Mouse (Mus musculus) erythroblast, embryonic 14.5 days (primary cell): Measurements from ENCODE around the gene Pcca. TPM values are rescaled to one million over a fixed set of nuclear protein-coding genes. Genes with fewer than 3 reads are reported as not detected.

Source experiments
- H3K27me3 ChIP-seq: 2 replicates; pipeline ENCODE4 v1.6.1; 2012; ENCODE audit warnings: inconsistent platforms; ENCODE audit not compliant: control insufficient read depth
- H3K36me3 ChIP-seq: 2 replicates; pipeline ENCODE4 v1.6.1; 2012; ENCODE audit warnings: mild to moderate bottlenecking, inconsistent platforms; ENCODE audit not compliant: control insufficient read depth
- H3K4me1 ChIP-seq: 2 replicates; pipeline ENCODE4 v1.6.1; 2012; ENCODE audit warnings: inconsistent platforms; ENCODE audit not compliant: control insufficient read depth
- H3K4me3 ChIP-seq: replicated peaks from 2 replicates; pipeline ENCODE3; 2012; ENCODE audit warnings: moderate library complexity, mild to moderate bottlenecking, inconsistent platforms
- H3K9me3 ChIP-seq: 2 replicates; pipeline ENCODE4 v1.6.1; 2012; ENCODE audit warnings: low read length, inconsistent platforms, mixed read lengths; ENCODE audit not compliant: control insufficient read depth
- GATA1 ChIP-seq: IDR thresholded peaks from 2 replicates; pipeline ENCODE4 v1.6.1; 2012; ENCODE audit warnings: low read length, inconsistent platforms, mixed read lengths
- TAL1 ChIP-seq: IDR thresholded peaks from 3 replicates; pipeline ENCODE4 v1.6.1; 2012; ENCODE audit warnings: low read length, inconsistent platforms, mixed read lengths
- polyA plus RNA-seq: library from polyadenylated mRNA; stranded (reverse); fragments of >175 nt; gene quantifications from 2 replicates; pipeline ENCODE4 v1.2.3, GENCODE M21; 2012

Pcca gene
- polyA plus RNA-seq, 1 experiment = 0.07 TPM

- H3K36me3 ChIP-seq = no peaks in the 10 kb centered on the region
- no peak for TF ChIP-seq GATA1
- TF ChIP-seq TAL1 = no peak
- H3K4me3 ChIP-seq = no peak overlapping the region
- H3K9me3 ChIP-seq = no peaks in the 10 kb centered on the region
- H3K27me3 ChIP-seq = no peaks in the 10 kb centered on the region
- no peaks in the 10 kb centered on the region; the same call in 1 of the 2 replicates for H3K4me1 ChIP-seq
Observed at GRCm38 (mm10) chr14:122766448-122766847, 232.3 kb downstream of the Pcca start.

DNA sequence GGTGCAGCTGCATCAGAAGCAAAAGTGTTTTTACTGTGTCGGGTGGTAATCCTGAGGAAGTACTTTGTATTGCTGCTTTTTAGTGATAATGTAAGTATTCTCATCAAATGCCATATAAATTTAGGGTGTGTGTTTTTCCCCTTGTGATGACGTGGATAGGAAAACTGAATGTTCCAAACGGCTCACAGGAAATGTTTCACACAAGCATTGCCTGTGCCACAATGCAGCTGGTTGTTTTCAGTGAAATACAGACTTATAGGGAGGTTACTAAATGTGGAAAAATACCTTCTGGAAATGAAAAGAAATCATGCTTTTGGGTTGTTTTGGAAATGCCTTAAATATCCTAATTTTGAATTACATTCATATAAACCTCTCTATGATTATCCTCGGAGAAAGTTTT, 250.6 kb downstream of the Pcca start:
- no peaks in the 10 kb centered on the region for H3K36me3 ChIP-seq
- no peaks in the 10 kb centered on the region for H3K9me3 ChIP-seq
- H3K4me1 ChIP-seq = no peaks in the 10 kb centered on the region
- TF ChIP-seq GATA1 (no peak), TAL1 (no peak)
- H3K27me3 ChIP-seq = no peaks in the 10 kb centered on the region
- no peak overlapping the region for H3K4me3 ChIP-seq

DNA sequence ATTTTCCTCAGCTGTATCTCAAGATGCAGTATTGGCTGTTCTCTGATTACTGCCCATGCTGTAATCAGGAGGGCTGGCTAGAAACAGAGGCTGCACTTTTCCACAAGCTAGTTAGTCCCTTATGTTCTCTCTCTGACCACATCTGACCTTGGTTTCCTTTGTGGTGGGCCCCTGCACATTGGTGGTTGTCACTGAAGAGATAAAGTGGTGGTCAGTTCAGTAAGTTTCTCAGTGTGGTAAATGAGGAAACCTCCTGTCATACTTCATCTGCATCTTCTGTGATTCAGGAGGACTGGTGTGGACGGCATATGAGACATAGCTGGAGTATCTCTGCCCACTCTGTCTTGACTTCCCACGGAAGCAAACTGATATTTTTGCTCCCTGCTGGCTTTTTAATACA, 254.1 kb downstream of the Pcca start:
- Histone ChIP-seq H3K4me1 (no peaks in the 10 kb centered on the region), H3K4me3 (no peak overlapping the region), H3K27me3 (no peaks in the 10 kb centered on the region), H3K9me3 (no peaks in the 10 kb centered on the region), H3K36me3 (no peaks in the 10 kb centered on the region)
- TF ChIP-seq GATA1 = no peak
- no peak for TF ChIP-seq TAL1

DNA sequence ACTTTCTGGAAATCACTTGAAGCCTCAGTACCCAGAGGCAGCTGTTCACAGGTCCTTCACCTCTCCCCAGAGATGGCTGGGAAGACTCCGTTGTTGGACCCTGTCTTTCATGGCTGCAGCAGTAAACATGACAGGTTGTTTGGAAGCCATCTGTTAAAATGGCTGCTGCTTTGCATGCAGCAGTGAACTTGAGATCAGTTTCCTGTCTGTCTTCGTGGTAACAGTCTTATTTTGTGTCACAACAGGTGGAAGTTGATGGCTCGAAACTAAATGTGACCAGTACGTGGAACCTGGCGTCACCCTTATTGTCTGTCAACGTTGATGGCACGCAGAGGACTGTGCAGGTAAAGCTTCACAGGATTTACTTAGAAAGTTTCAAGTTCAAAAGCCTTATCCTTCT, 256.0 kb downstream of the Pcca start:
- TF ChIP-seq GATA1 = no peak
- TF ChIP-seq TAL1 = no peak
- Histone ChIP-seq H3K27me3 (no peaks in the 10 kb centered on the region), H3K4me3 (no peak overlapping the region), H3K36me3 (no peaks in the 10 kb centered on the region), H3K4me1 (no peaks in the 10 kb centered on the region), H3K9me3 (no peaks in the 10 kb centered on the region)

GRCm38 (mm10) chr14:122793368-122793767, 259.2 kb downstream of the Pcca start:
- H3K4me1 ChIP-seq = no peaks in the 10 kb centered on the region
- H3K27me3 ChIP-seq = no peaks in the 10 kb centered on the region
- H3K9me3 ChIP-seq = no peaks in the 10 kb centered on the region
- TF ChIP-seq TAL1 (no peak), GATA1 (no peak)
- no peaks in the 10 kb centered on the region for H3K36me3 ChIP-seq
- H3K4me3 ChIP-seq = no peak overlapping the region

GRCm38 (mm10) chr14:122800296-122800695, 266.2 kb downstream of the Pcca start:
- TF ChIP-seq TAL1 (no peak), GATA1 (no peak)
- Histone ChIP-seq H3K27me3 (no peaks in the 10 kb centered on the region), H3K4me1 (no peaks in the 10 kb centered on the region), H3K36me3 (no peaks in the 10 kb centered on the region), H3K9me3 (no peaks in the 10 kb centered on the region), H3K4me3 (no peak overlapping the region)

- TF ChIP-seq GATA1 (no peak), TAL1 (no peak)
- no peaks in the 10 kb centered on the region for H3K9me3 ChIP-seq
- H3K4me1 ChIP-seq = no peaks in the 10 kb centered on the region
- no peaks in the 10 kb centered on the region for H3K27me3 ChIP-seq
- H3K4me3 ChIP-seq = no peak overlapping the region
- H3K36me3 ChIP-seq = no peaks in the 10 kb centered on the region
Observed at GRCm38 (mm10) chr14:122821002-122821401, 286.9 kb downstream of the Pcca start.

GRCm38 (mm10) chr14:122823791-122824190, 289.7 kb downstream of the Pcca start:
- H3K4me3 ChIP-seq = no peak overlapping the region
- H3K4me1 ChIP-seq = no peaks in the 10 kb centered on the region
- H3K36me3 ChIP-seq = no peaks in the 10 kb centered on the region
- TF ChIP-seq GATA1 = no peak
- no peak for TF ChIP-seq TAL1
- no peaks in the 10 kb centered on the region for H3K9me3 ChIP-seq
- H3K27me3 ChIP-seq = no peaks in the 10 kb centered on the region

GRCm38 (mm10) chr14:122825464-122825863, 291.3 kb downstream of the Pcca start:
- no peaks in the 10 kb centered on the region for H3K4me1 ChIP-seq
- no peaks in the 10 kb centered on the region for H3K27me3 ChIP-seq
- no peaks in the 10 kb centered on the region for H3K9me3 ChIP-seq
- no peak overlapping the region for H3K4me3 ChIP-seq
- H3K36me3 ChIP-seq = no peaks in the 10 kb centered on the region
- TF ChIP-seq GATA1 (no peak), TAL1 (no peak)

DNA sequence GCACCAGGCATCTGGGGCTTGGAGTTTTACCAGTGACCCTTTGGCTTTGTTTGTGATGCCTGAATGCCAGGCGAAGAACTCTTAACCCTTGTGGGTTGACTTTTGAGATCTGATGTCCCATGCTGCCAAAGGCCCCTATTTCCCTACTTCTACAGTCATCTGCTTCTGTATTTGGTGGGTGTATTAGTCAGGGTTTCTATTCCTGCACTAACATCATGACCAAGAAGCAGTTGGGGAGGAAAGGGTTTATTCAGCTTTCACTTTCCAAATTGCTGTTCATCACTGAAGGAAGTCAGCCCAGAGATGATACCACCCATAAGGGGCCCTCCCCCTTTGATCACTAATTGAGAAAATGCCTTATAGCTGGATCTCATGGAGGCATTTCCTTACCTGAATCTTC, 296.3 kb downstream of the Pcca start:
- Histone ChIP-seq H3K4me1 (no peaks in the 10 kb centered on the region), H3K9me3 (no peaks in the 10 kb centered on the region), H3K36me3 (no peaks in the 10 kb centered on the region), H3K27me3 (no peaks in the 10 kb centered on the region), H3K4me3 (no peak overlapping the region)
- no peak for TF ChIP-seq GATA1
- no peak for TF ChIP-seq TAL1
